ENCODE assay signal across 20 mouse cellular contexts in the genomic region with DNA sequence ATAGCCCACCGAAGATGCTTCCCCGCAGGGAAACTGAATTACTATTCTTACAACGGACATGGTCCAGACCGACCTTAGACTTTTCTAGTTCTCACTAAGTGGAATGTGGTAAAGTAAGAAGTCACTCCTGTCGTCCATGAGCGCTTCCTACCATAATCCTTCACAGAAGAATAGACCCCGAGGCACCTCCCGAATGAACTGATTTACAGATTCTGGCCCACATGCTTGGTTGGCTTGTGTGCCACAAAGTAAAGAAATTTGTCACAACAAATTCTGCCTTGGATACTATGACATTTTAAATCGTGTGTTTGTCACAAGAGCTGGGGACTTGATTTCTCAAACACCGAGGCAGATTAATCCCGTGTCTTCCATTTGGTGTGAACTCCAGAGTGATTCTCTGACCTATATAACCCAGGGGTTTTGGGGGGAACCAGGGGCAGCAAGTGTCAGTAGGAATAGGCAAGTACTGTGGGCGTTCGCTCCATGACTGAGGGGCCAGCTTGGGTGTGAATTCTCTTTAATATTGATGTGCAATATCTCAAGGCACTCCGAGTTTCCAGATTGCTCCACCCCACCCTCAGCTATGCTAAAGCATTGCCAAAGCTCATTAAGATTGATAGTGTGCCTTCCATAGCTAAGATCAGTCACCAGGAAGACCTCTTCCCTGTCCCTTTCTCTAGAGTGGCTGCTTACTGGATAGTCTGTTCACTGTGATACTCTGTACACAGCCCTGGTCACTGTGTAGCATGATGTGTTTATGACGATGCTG.
"Had no signal": no experiment of that assay in that cellular context is flagged by ENCODE, and none has a peak within 500 bp of the region (broad histone marks: within the 10 kb centered on the region; RNA-seq: fewer than 3 reads in every experiment).

No protein-coding gene starts in this region.

- H3K27me3 ChIP-seq: kidney, embryonic 15.5 days; limb, embryonic 13.5 days; liver, embryonic 12.5 days; liver, embryonic 15.5 days; lung, embryonic 15.5 days; midbrain, embryonic 13.5 days had no signal

- H3K9ac ChIP-seq: kidney, embryonic 15.5 days; limb, embryonic 13.5 days; liver, embryonic 12.5 days; liver, embryonic 15.5 days; lung, embryonic 15.5 days; midbrain, embryonic 13.5 days had no signal

- ATAC-seq: liver, embryonic 12.5 days; midbrain, embryonic 13.5 days had no signal

- H3K4me3 ChIP-seq: kidney, embryonic 15.5 days; limb, embryonic 10.5 days; limb, embryonic 13.5 days; liver, embryonic 12.5 days; liver, embryonic 15.5 days; lung, embryonic 15.5 days; megakaryocyte, embryonic 14.5 days; midbrain, embryonic 10.5 days; midbrain, embryonic 13.5 days had no signal

- H3K4me2 ChIP-seq: kidney, embryonic 15.5 days; limb, embryonic 13.5 days; liver, embryonic 12.5 days; liver, embryonic 15.5 days; lung, embryonic 15.5 days; midbrain, embryonic 13.5 days had no signal

- H3K27ac ChIP-seq: kidney, embryonic 15.5 days; limb, embryonic 10.5 days; limb, embryonic 13.5 days; liver, embryonic 12.5 days; liver, embryonic 15.5 days; lung, embryonic 15.5 days; midbrain, embryonic 10.5 days; midbrain, embryonic 13.5 days; stomach, postnatal 0 days had no signal

- H3K36me3 ChIP-seq: kidney, embryonic 15.5 days; limb, embryonic 10.5 days; limb, embryonic 13.5 days; liver, embryonic 12.5 days; liver, embryonic 15.5 days; lung, embryonic 15.5 days; midbrain, embryonic 10.5 days; midbrain, embryonic 13.5 days had no signal

- H3K9me3 ChIP-seq: kidney, embryonic 15.5 days; limb, embryonic 10.5 days; limb, embryonic 13.5 days; liver, embryonic 12.5 days; liver, embryonic 15.5 days; lung, embryonic 15.5 days; midbrain, embryonic 10.5 days; midbrain, embryonic 13.5 days had no signal

- H3K4me1 ChIP-seq: kidney, embryonic 15.5 days; limb, embryonic 10.5 days; limb, embryonic 13.5 days; liver, embryonic 12.5 days; liver, embryonic 15.5 days; lung, embryonic 15.5 days; megakaryocyte, embryonic 14.5 days; midbrain, embryonic 10.5 days; midbrain, embryonic 13.5 days had no signal

- DNase-seq: kidney, postnatal 10 days; kidney, postnatal 4 days; liver; lung, adult 18-20 months; lung, postnatal 10 days; lung, postnatal 36 days; right cerebral cortex, postnatal 14 days; right cerebral cortex, postnatal 4 days; thymus, adult 2 months; thymus, postnatal 25 days had no signal
